Mouse (Mus musculus): Measurements from ENCODE around the gene Syn2. TPM values are rescaled to one million over a fixed set of nuclear protein-coding genes. Genes with fewer than 3 reads are reported as not detected.

Syn2 gene
- total and polyA plus RNA-seq, 2 experiments from 2014 or later: 95.2 to 145 TPM

DNA sequence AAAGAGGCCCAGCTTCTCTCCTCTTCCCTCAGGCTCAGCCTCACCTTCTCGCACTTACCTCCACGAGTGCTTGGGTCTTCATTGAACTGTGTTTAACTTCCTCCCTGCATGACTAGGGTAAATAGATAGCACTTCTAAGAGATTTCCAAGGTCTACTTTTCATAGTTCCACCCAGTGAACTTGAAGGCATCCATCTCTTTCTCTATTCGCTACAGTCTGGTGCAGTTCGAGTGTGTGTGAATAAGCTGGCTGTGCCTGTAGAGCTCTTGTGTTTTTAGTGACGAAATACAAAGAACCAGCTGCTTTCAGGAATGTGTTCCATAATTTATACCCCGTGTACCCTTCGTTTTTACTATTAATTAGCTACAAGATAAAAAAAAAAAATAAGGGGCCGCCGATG is 140.0 kb downstream of the Syn2 start:
- DNase-seq (ENCODE audit: low spot score): no peak
- H3K9ac ChIP-seq (replicated peaks; ENCODE audit: low read length, poor library complexity, severe bottlenecking): no peak overlapping the region

DNA sequence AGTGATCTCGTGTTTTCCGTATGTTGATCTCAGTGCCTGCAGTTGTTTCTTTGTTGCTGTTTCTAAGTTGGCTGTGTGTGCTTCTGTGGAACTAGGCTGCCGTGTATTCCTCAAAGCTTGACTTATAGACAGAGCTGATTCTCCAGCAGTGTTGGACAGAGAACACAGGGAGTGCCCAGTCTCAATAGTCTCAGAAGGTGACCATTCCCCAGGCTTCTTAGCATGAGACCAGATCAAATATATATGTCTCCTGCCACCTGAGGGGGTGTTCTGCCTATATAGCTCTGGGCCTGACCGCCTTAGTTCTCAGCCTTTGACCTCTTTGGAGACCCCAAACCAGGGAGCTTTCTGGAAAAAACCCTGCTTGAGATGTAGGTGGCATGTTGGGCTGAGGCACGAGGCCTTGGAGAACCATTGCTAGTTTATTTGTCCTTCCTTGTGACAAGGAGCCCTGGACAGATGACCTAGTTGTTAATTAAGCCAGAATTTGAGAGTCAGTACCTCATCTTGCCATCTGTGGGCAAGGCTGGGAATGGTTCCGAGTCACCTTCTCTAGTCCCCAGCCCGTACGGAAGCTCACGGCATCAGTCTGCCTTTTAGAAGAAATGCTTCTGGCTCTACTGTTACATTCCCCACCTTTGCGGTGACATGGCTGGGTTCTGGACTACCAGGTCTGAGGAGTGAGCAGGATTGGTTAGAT is 140.6 kb downstream of the Syn2 start:
- Histone ChIP-seq H3K9ac (replicated peaks; ENCODE audit: low read length, poor library complexity, severe bottlenecking) (no peak overlapping the region), H3K36me3 (ENCODE audit: insufficient read depth, low read length) (peaks cover 11% of the 10 kb centered on the region), H3K4me3 (ENCODE audit: low read depth, low read length) (no peak overlapping the region), H3K4me1 (ENCODE audit: insufficient read depth, low read length) (0 out of 2 replicates have a peak, but pooled peaks cover 5% of the 10 kb centered on the region), H3K4me2 (ENCODE audit: low read depth, low read length, poor library complexity, severe bottlenecking) (no peak overlapping the region), H3K27me3 (ENCODE audit: insufficient read depth, low read length) (no peaks in the 10 kb centered on the region), H3K27ac (ENCODE audit: low read depth, low read length) (no peak overlapping the region), H3K9me3 (ENCODE audit: low read length) (no peaks in the 10 kb centered on the region)
- no peak for TF ChIP-seq CTCF (IDR thresholded peaks at IDR 0.05)
- ATAC-seq (ENCODE audit: low FRiP score) (no peak), DNase-seq (ENCODE audit: low spot score) (no peak)
- WGBS: 88% methylated on average over 10 of the region's 10 CpGs

More for the DNA sequence above, 140.0 kb downstream of the Syn2 start:
- H3K9me3 ChIP-seq (ENCODE audit: low read length): no peaks in the 10 kb centered on the region
- TF ChIP-seq CTCF (IDR thresholded peaks at IDR 0.05): no peak
- no peak for ATAC-seq (ENCODE audit: low FRiP score)
- H3K4me3 ChIP-seq (ENCODE audit: low read depth, low read length): no peak overlapping the region
- no peaks in the 10 kb centered on the region for H3K27me3 ChIP-seq (ENCODE audit: insufficient read depth, low read length)
- 80% methylated on average over 9 of the region's 9 CpGs for WGBS
- 0 out of 2 replicates have a peak, but pooled peaks cover 5% of the 10 kb centered on the region for H3K4me1 ChIP-seq (ENCODE audit: insufficient read depth, low read length)
- no peak overlapping the region for H3K27ac ChIP-seq (ENCODE audit: low read depth, low read length)
- H3K36me3 ChIP-seq (ENCODE audit: insufficient read depth, low read length): peaks cover 12% of the 10 kb centered on the region
- no peak overlapping the region for H3K4me2 ChIP-seq (ENCODE audit: low read depth, low read length, poor library complexity, severe bottlenecking)

DNA sequence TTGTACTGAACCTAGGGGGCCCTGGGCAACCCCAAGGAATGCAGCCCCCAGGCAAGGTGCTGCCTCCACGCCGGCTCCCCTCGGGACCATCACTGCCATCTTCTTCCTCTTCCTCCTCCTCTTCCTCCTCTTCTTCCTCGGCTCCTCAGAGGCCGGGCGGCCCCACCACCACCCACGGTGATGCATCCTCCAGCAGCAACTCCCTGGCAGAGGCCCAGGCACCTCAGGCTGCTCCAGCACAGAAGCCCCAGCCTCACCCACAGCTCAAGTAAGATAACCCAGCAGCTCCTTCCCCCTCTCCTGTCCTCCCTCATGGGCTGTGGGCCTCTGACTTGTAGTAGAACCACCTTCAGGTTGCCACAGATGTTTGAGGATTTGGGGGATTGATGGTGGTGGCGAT is 143.4 kb downstream of the Syn2 start:
- Histone ChIP-seq H3K4me3 (ENCODE audit: low read depth, low read length) (no peak overlapping the region), H3K9me3 (ENCODE audit: low read length) (no peaks in the 10 kb centered on the region), H3K27ac (ENCODE audit: low read depth, low read length) (no peak overlapping the region), H3K9ac (replicated peaks; ENCODE audit: low read length, poor library complexity, severe bottlenecking) (no peak overlapping the region), H3K36me3 (ENCODE audit: insufficient read depth, low read length) (peaks cover 26% of the 10 kb centered on the region), H3K27me3 (ENCODE audit: insufficient read depth, low read length) (no peaks in the 10 kb centered on the region), H3K4me1 (ENCODE audit: insufficient read depth, low read length) (no peaks in the 10 kb centered on the region), H3K4me2 (ENCODE audit: low read depth, low read length, poor library complexity, severe bottlenecking) (no peak overlapping the region)
- WGBS: 79% methylated on average over 8 of the region's 8 CpGs
- no peak for ATAC-seq (ENCODE audit: low FRiP score)
- no peak for DNase-seq (ENCODE audit: low spot score)
- no peak for TF ChIP-seq CTCF (IDR thresholded peaks at IDR 0.05)

DNA sequence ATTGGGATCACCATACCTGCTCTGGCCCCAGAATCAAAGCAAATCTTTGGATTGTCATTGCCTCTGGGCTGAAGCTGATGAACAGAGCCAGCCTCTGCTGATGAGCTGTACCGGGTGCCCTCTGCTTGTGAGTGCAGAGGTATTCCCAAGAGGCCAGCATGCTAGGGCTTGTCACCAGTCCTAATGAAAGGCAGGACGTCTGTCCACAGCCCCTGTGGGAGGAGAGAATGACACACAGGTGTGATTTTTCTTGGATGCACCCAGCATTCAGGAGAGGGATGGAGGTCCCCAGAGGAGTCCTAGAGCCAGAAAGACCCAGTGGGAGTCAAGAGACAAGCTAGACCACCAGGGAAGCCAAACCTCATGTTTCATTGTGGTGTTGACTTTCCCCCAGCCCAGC is 144.9 kb downstream of the Syn2 start:
- no peak for DNase-seq (ENCODE audit: low spot score)
- H3K36me3 ChIP-seq (ENCODE audit: insufficient read depth, low read length): peaks cover 18% of the 10 kb centered on the region
- no peak for TF ChIP-seq CTCF (IDR thresholded peaks at IDR 0.05)
- no peak overlapping the region for H3K4me2 ChIP-seq (ENCODE audit: low read depth, low read length, poor library complexity, severe bottlenecking)
- no peaks in the 10 kb centered on the region for H3K9me3 ChIP-seq (ENCODE audit: low read length)
- no peaks in the 10 kb centered on the region for H3K4me1 ChIP-seq (ENCODE audit: insufficient read depth, low read length)
- ATAC-seq (ENCODE audit: low FRiP score): no peak
- 85% methylated on average over 2 of the region's 2 CpGs for WGBS
- no peak overlapping the region for H3K9ac ChIP-seq (replicated peaks; ENCODE audit: low read length, poor library complexity, severe bottlenecking)
- H3K4me3 ChIP-seq (ENCODE audit: low read depth, low read length): no peak overlapping the region
- H3K27ac ChIP-seq (ENCODE audit: low read depth, low read length): no peak overlapping the region
- H3K27me3 ChIP-seq (ENCODE audit: insufficient read depth, low read length): no peaks in the 10 kb centered on the region

DNA sequence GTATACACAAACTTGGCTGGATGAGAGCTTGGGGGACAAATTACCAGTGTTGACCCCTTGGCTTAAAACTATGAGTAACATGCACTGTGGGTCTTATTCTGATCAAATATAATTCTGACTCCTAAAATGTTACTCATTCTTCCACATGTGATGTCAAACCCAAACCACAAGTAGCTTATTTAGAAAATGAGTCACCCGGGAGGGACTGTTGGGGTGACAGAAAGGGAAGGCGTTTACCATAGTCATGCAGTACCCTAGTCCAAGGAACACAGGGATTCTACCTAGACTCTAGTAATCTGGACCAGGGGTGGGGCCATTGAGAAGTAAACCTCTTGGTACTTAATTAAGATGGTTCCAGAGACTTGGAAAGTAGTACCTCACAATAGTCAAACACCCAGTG is 149.5 kb downstream of the Syn2 start:
- no peaks in the 10 kb centered on the region for H3K9me3 ChIP-seq (ENCODE audit: low read length)
- H3K4me3 ChIP-seq (ENCODE audit: low read depth, low read length): no peak overlapping the region
- no peak for ATAC-seq (ENCODE audit: low FRiP score)
- no peak overlapping the region for H3K27ac ChIP-seq (ENCODE audit: low read depth, low read length)
- no peaks in the 10 kb centered on the region for H3K4me1 ChIP-seq (ENCODE audit: insufficient read depth, low read length)
- 97% methylated on average over 2 of the region's 2 CpGs for WGBS
- H3K9ac ChIP-seq (replicated peaks; ENCODE audit: low read length, poor library complexity, severe bottlenecking): no peak overlapping the region
- no peak for TF ChIP-seq CTCF (IDR thresholded peaks at IDR 0.05)
- no peak overlapping the region for H3K4me2 ChIP-seq (ENCODE audit: low read depth, low read length, poor library complexity, severe bottlenecking)
- no peaks in the 10 kb centered on the region for H3K27me3 ChIP-seq (ENCODE audit: insufficient read depth, low read length)
- DNase-seq (ENCODE audit: low spot score): no peak
- peaks cover 15% of the 10 kb centered on the region; the same call in 1 of the 2 replicates for H3K36me3 ChIP-seq (ENCODE audit: insufficient read depth, low read length)

DNA sequence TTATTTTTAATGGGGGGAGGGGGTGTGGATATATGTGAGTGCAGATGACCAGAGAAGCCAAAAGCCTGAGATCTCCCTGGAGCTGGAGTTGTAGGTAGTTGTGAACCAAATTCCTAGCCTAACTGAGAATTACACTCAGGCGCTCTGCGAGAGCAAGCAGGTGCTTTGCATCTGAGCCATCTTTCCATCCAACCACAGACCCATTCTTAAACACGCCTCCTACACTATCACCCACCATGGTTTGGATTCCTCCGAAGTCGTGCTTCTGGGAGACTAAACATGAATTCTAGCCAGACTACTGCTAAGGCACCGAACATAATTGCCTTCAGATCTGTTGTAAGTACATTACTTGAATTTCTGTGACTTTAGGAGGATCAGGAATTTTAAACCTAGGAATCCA is 151.7 kb downstream of the Syn2 start:
- Histone ChIP-seq H3K9me3 (ENCODE audit: low read length) (no peaks in the 10 kb centered on the region), H3K36me3 (ENCODE audit: insufficient read depth, low read length) (peaks cover 6% of the 10 kb centered on the region; the same call in 1 of the 2 replicates), H3K27me3 (ENCODE audit: insufficient read depth, low read length) (no peaks in the 10 kb centered on the region), H3K9ac (replicated peaks; ENCODE audit: low read length, poor library complexity, severe bottlenecking) (no peak overlapping the region), H3K4me3 (ENCODE audit: low read depth, low read length) (no peak overlapping the region), H3K4me1 (ENCODE audit: insufficient read depth, low read length) (no peaks in the 10 kb centered on the region), H3K4me2 (ENCODE audit: low read depth, low read length, poor library complexity, severe bottlenecking) (no peak overlapping the region), H3K27ac (ENCODE audit: low read depth, low read length) (no peak overlapping the region)
- ATAC-seq (ENCODE audit: low FRiP score): no peak
- DNase-seq (ENCODE audit: low spot score): no peak
- TF ChIP-seq CTCF (IDR thresholded peaks at IDR 0.05): no peak
- WGBS: 88% methylated on average over 6 of the region's 6 CpGs
